Mouse (Mus musculus) cerebellum, adult 2 months (tissue): Measurements from ENCODE around the gene St8sia1. TPM values are rescaled to one million over a fixed set of nuclear protein-coding genes. Genes with fewer than 3 reads are reported as not detected.

Experiments
- DNase-seq, 2 experiments: peaks; one replicate each; pipeline ENCODE4 v3.0.0; 2021
- H3K27ac ChIP-seq: fragments of 200-500 bp; 2 replicates; pipeline ENCODE4 v1.5.1; 2012; ENCODE audit warnings: low read length, control low read depth, inconsistent platforms; ENCODE audit not compliant: insufficient read depth
- H3K27me3 ChIP-seq: fragments of 200-500 bp; 2 replicates; pipeline ENCODE4 v1.6.1; 2012; ENCODE audit warnings: inconsistent platforms, mild to moderate bottlenecking, low read length, moderate library complexity; ENCODE audit not compliant: control insufficient read depth, insufficient read depth
- H3K4me1 ChIP-seq: fragments of 200-500 bp; 2 replicates; pipeline ENCODE4 v1.6.1; 2011; ENCODE audit warnings: low read length; ENCODE audit not compliant: control insufficient read depth, insufficient read depth
- H3K4me3 ChIP-seq: fragments of 200-500 bp; replicated peaks from 2 replicates; pipeline ENCODE3; 2011; ENCODE audit warnings: mild to moderate bottlenecking, low read depth, low read length, control low read depth; ENCODE audit not compliant: insufficient read depth
- CTCF ChIP-seq: fragments of 200-500 bp; IDR thresholded peaks from 2 replicates; pipeline ENCODE4 v1.5.1; 2011; ENCODE audit warnings: low read depth, mild to moderate bottlenecking, control low read depth, low read length, moderate library complexity, borderline replicate concordance; ENCODE audit not compliant: insufficient read depth
- POLR2A ChIP-seq: fragments of 200-500 bp; IDR thresholded peaks from 2 replicates; pipeline ENCODE4 v1.6.1; 2011; ENCODE audit warnings: low read length, control low read depth, borderline replicate concordance; ENCODE audit not compliant: insufficient read depth
- WGBS: fragments of 180-500 bp; shearing (Covaris S2); methylation state at CpG from one replicate; pipeline ENCODE4 v1.1.7; 2018; 5-methylcytosine and 5-hydroxymethylcytosine counted together
- polyA plus RNA-seq: library from polyadenylated mRNA; depleted of rRNA; stranded (reverse); fragments of >200 nt; gene quantifications from 2 replicates; pipeline ENCODE4 v1.2.3, GENCODE M21; 2012

St8sia1 gene
- polyA plus RNA-seq, 1 experiment, result 22.2 TPM

GRCm38 (mm10) chr6:142884128-142884527, 80.1 kb downstream of the St8sia1 start:
- 76% methylated on average over 9 of the region's 9 CpGs for WGBS
- Histone ChIP-seq H3K4me1 (peaks cover 10% of the 10 kb centered on the region; the same call in 1 of the 2 replicates), H3K4me3 (no peak overlapping the region), H3K27ac (no peak overlapping the region), H3K27me3 (no peaks in the 10 kb centered on the region)
- TF ChIP-seq CTCF (no peak), POLR2A (no peak)
- DNase-seq, result no peak

- TF ChIP-seq POLR2A, result no peak
- TF ChIP-seq CTCF, result no peak
- 41% methylated on average over 8 of the region's 8 CpGs for WGBS
Measured at GRCm38 (mm10) chr6:142880849-142881470, 83.3 kb downstream of the St8sia1 start.

GRCm38 (mm10) chr6:142878744-142879701, 85.2 kb downstream of the St8sia1 start:
- H3K27ac ChIP-seq, result no peak overlapping the region
- peak; percentile 50 to 58 for DNase-seq
- 25% methylated on average over 15 of the region's 15 CpGs for WGBS
- TF ChIP-seq CTCF, result no peak
- no peak for TF ChIP-seq POLR2A
- no peak overlapping the region for H3K4me3 ChIP-seq
- peaks cover 23% of the 10 kb centered on the region for H3K4me1 ChIP-seq
- H3K27me3 ChIP-seq, result no peaks in the 10 kb centered on the region

More at GRCm38 (mm10) chr6:142880849-142881470, 83.3 kb downstream of the St8sia1 start:
- H3K4me3 ChIP-seq, result no peak overlapping the region
- H3K27me3 ChIP-seq, result no peaks in the 10 kb centered on the region
- H3K27ac ChIP-seq, result no peak overlapping the region
- H3K4me1 ChIP-seq, result peaks cover 23% of the 10 kb centered on the region
- peak in 1 of 2 experiments; percentile 55 for DNase-seq

- Histone ChIP-seq H3K27me3 (no peaks in the 10 kb centered on the region), H3K27ac (no peak overlapping the region), H3K4me3 (no peak overlapping the region), H3K4me1 (peaks cover 23% of the 10 kb centered on the region)
- DNase-seq, result no peak
- WGBS, result 56% methylated on average over 6 of the region's 6 CpGs
- no peak for TF ChIP-seq POLR2A
- TF ChIP-seq CTCF, result 0 out of 2 replicates have a peak, but pooled peaks have one; percentile 1
Measured at GRCm38 (mm10) chr6:142877221-142877620, 87.0 kb downstream of the St8sia1 start.

- no peaks in the 10 kb centered on the region for H3K27me3 ChIP-seq
- H3K4me1 ChIP-seq, result peaks cover 20% of the 10 kb centered on the region
- no peak for DNase-seq
- H3K4me3 ChIP-seq, result no peak overlapping the region
- H3K27ac ChIP-seq, result no peak overlapping the region
- whole genome bisulfite sequencing, result 53% methylated on average over 8 of the region's 8 CpGs
- no peak for TF ChIP-seq CTCF
- TF ChIP-seq POLR2A, result no peak
Measured at GRCm38 (mm10) chr6:142876279-142876899, 87.9 kb downstream of the St8sia1 start.

- no peak for DNase-seq
- Histone ChIP-seq H3K27me3 (no peaks in the 10 kb centered on the region), H3K27ac (no peak overlapping the region), H3K4me3 (no peak overlapping the region), H3K4me1 (peaks cover 11% of the 10 kb centered on the region)
- 89% methylated on average over 11 of the region's 11 CpGs for WGBS
- TF ChIP-seq POLR2A (no peak), CTCF (no peak)
Measured at GRCm38 (mm10) chr6:142873795-142874563, 90.3 kb downstream of the St8sia1 start.

- Histone ChIP-seq H3K4me3 (no peak overlapping the region), H3K27ac (no peak overlapping the region), H3K4me1 (peaks cover 11% of the 10 kb centered on the region; the same call in 1 of the 2 replicates), H3K27me3 (no peaks in the 10 kb centered on the region)
- no peak for TF ChIP-seq CTCF
- TF ChIP-seq POLR2A, result no peak
- DNase-seq, result no peak
- 72% methylated on average over 7 of the region's 7 CpGs for WGBS
Measured at GRCm38 (mm10) chr6:142869715-142870422, 94.4 kb downstream of the St8sia1 start.
